Mouse (Mus musculus): ENCODE results near the gene Hist1h1a. TPM values are rescaled to one million over a fixed set of nuclear protein-coding genes. Genes with fewer than 3 reads are reported as not detected.

Hist1h1a gene
- not detected for polyA plus RNA-seq (2014; fragmentation: Illumina TruSeq; extraction: RNeasy Lipid Tissue Mini Kit (QIAGEN cat#74804); ENCODE audit: low replicate concordance)

GRCm38 (mm10) chr13:23763586-23764323 is at the start of gene Hist1h1a:
Gene Hist1h1a (plus strand): TSS chr13:23763666.

DNA sequence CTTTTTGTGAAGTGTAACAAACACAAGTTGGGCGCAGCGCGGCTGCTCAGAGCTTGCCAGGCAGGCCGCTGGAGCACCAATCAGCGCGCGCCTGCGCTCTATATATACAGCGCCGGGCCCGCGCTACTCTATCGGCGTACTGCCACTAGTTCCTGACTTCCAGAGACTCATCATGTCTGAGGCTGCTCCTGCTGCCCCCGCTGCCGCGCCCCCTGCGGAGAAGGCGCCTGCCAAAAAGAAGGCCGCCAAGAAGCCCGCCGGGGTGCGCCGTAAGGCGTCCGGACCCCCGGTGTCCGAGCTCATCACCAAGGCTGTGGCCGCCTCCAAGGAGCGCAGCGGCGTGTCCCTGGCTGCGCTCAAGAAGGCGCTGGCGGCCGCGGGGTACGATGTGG is 24.8 kb upstream of the Hist1h1a start, which contains the start of gene Hist1h1c:
Hist1h1c (plus strand) TSS at position 132 of the 392 bp plus-strand sequence.

DNA sequence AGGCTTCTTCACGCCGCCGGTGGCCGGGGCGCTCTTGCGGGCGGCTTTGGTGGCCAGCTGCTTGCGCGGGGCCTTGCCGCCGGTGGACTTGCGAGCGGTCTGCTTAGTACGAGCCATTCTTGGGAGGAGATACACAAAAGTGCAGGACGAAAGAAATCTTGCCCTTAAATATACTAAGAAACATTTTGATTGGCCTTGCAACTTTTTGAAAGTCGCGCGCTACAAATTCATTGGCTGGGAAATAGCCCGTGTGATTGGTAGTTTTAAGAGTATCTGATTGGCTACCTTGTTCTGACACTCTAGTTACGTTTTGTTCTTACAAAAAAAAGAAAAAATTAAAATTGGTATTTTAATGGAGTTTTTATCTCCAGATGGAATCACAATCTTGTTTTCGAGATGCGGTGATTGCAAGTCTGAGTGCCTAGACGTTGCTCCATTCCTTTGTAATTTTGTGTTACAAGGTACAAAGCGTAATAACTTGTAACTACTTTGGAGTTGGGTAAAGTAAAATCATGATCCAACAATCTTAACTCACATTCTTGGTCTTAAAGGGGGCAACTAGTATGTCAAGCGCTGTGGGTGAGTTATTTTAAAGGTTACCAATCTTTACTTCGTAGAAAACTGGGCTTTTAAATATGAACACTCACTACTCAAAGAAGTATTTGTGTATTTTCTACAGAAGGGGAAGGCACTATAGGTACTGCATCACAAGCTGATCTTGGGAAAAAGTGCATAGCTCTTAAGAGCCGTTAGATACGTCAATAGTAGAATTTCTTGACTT is 17.9 kb upstream of the Hist1h1a start, which contains the start of gene Hist1h3c:
Hist1h3c (minus strand) TSS at position 222 of the 781 bp plus-strand sequence.

GRCm38 (mm10) chr13:23746201-23747080 is 17.0 kb upstream of the Hist1h1a start, which contains the start of gene Hist1h2bb:
Gene Hist1h2bb (plus strand): TSS chr13:23746734.

DNA sequence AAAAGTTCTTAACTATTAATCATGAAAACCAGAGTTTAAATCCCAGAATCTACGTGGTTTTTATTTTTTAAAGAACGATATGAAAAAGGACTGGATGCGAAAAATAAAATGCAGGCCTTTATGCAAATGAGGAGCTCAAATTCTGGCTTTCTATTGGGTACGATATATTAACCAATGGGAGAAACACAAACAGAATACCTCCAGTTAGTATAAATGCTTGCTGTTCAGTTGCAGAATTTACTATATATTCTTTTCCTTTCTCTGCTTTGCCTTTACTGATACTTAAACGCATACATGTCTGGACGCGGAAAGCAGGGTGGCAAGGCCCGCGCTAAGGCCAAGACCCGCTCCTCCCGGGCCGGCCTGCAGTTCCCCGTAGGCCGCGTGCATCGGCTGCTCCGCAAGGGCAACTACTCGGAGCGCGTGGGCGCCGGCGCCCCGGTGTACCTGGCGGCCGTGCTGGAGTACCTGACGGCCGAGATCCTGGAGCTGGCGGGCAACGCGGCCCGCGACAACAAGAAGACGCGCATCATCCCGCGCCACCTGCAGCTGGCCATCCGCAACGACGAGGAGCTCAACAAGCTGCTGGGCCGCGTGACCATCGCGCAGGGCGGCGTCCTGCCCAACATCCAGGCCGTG is 12.5 kb upstream of the Hist1h1a start, which contains the start of gene Hist1h2ab:
Hist1h2ab (plus strand) TSS at position 288 of the 639 bp plus-strand sequence.

GRCm38 (mm10) chr13:23752067-23752741 is 11.3 kb upstream of the Hist1h1a start, which contains the start of gene Hist1h3b:
Gene Hist1h3b (plus strand): TSS chr13:23752267.

DNA sequence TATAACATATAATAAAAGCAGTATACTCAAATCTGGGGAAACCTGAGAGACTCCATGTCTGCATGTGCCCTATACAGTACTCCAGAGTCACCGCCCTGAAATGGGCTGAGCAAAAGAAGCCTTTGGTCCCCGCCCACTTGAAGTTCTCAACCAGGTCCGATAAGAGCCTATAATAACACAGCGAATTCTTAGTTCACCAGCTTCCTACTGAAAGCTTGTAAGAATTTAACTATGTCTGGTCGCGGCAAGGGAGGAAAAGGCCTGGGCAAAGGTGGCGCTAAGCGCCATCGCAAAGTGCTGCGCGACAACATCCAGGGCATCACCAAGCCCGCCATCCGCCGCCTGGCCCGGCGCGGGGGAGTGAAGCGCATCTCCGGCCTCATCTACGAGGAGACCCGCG is 6.7 kb upstream of the Hist1h1a start, which contains the start of gene Hist1h4b:
Hist1h4b (plus strand) TSS at position 224 of the 400 bp plus-strand sequence.

DNA sequence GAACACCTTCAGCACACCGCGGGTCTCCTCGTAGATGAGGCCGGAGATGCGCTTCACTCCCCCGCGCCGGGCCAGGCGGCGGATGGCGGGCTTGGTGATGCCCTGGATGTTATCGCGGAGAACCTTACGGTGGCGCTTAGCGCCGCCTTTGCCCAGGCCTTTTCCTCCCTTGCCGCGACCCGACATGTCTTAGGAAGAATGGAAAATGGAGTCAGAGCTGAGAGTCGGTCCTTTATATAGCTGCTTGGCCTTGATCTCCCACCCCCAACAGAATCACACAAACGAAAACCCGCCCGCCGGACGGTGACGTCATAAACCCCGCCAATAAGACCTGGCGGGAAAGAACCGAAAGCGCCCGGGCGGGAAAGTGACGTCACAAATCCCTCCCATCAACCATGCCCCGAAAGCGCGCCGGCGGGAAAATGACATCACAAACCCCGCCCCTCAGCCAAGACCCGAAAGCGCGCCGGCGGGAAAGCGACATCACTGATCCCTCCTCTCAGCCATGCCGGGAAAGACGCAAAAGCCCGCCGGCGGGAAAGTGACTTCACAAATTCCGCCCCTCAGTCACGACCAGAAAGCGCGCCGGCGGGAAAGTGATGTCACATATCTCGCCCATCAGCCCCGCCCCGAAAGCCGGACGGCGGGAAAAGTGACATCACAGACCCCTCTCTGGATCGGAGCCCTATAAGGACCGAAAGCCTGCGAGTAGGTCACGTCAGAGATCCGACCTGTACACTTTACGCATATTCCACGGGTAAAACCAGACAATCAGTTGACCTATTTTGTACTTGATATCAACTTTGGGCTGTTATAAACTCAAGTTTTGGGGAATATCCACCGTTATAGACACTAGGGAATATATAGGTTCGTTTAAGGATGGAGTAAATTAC is 2.2 kb upstream of the Hist1h1a start, which contains the start of gene Hist1h4a:
Hist1h4a (minus strand) TSS at position 259 of the 893 bp plus-strand sequence.

GRCm38 (mm10) chr13:23761871-23762821 is 1.3 kb upstream of the Hist1h1a start, which contains the start of gene Hist1h3a:
Gene Hist1h3a (minus strand): TSS chr13:23762386.

GRCm38 (mm10) chr13:23769613-23770012 is 6.1 kb downstream of the Hist1h1a start, which contains the start of gene Trim38:
Gene Trim38 (plus strand): TSS chr13:23769913.

GRCm38 (mm10) chr13:23806422-23807052 is 43.1 kb downstream of the Hist1h1a start, which contains the start of gene Slc17a2:
Gene Slc17a2 (plus strand): TSS chr13:23806993.

Other genes starting within 250 kb of the Hist1h1a start
- not detected for gene Hist1h4h, start 232.6 kb upstream of the Hist1h1a start, polyA plus RNA-seq (2014; fragmentation: Illumina TruSeq; extraction: RNeasy Lipid Tissue Mini Kit (QIAGEN cat#74804); ENCODE audit: low replicate concordance)
- gene Hist1h2af, start 229.8 kb upstream of the Hist1h1a start, polyA plus RNA-seq (2014; fragmentation: Illumina TruSeq; extraction: RNeasy Lipid Tissue Mini Kit (QIAGEN cat#74804); ENCODE audit: low replicate concordance), result not detected
- gene Hist1h3g, start 228.2 kb upstream of the Hist1h1a start, polyA plus RNA-seq (2014; fragmentation: Illumina TruSeq; extraction: RNeasy Lipid Tissue Mini Kit (QIAGEN cat#74804); ENCODE audit: low replicate concordance), result not detected
- gene Hist1h2bh, start 220.3 kb upstream of the Hist1h1a start, polyA plus RNA-seq (2014; fragmentation: Illumina TruSeq; extraction: RNeasy Lipid Tissue Mini Kit (QIAGEN cat#74804); ENCODE audit: low replicate concordance), result 0.59 TPM
- gene Hist1h3f, start 219.6 kb upstream of the Hist1h1a start, polyA plus RNA-seq (2014; fragmentation: Illumina TruSeq; extraction: RNeasy Lipid Tissue Mini Kit (QIAGEN cat#74804); ENCODE audit: low replicate concordance), result not detected
- gene Hist1h4f, start 212.0 kb upstream of the Hist1h1a start, polyA plus RNA-seq (2014; fragmentation: Illumina TruSeq; extraction: RNeasy Lipid Tissue Mini Kit (QIAGEN cat#74804); ENCODE audit: low replicate concordance), result not detected
- gene Hist1h1d, start 210.4 kb upstream of the Hist1h1a start, polyA plus RNA-seq (2014; fragmentation: Illumina TruSeq; extraction: RNeasy Lipid Tissue Mini Kit (QIAGEN cat#74804); ENCODE audit: low replicate concordance), result 0.52 TPM
- gene Hist1h3e, start 201.3 kb upstream of the Hist1h1a start, polyA plus RNA-seq (2014; fragmentation: Illumina TruSeq; extraction: RNeasy Lipid Tissue Mini Kit (QIAGEN cat#74804); ENCODE audit: low replicate concordance), result 0.56 TPM
- 0.97 TPM for gene Hist1h2ae, start 192.4 kb upstream of the Hist1h1a start, polyA plus RNA-seq (2014; fragmentation: Illumina TruSeq; extraction: RNeasy Lipid Tissue Mini Kit (QIAGEN cat#74804); ENCODE audit: low replicate concordance)
- gene Hist1h2bg, start 192.3 kb upstream of the Hist1h1a start, polyA plus RNA-seq (2014; fragmentation: Illumina TruSeq; extraction: RNeasy Lipid Tissue Mini Kit (QIAGEN cat#74804); ENCODE audit: low replicate concordance), result 0.85 TPM
- not detected for gene Hist1h2bf, start 189.5 kb upstream of the Hist1h1a start, polyA plus RNA-seq (2014; fragmentation: Illumina TruSeq; extraction: RNeasy Lipid Tissue Mini Kit (QIAGEN cat#74804); ENCODE audit: low replicate concordance)
- gene Hist1h2ad, start 189.3 kb upstream of the Hist1h1a start, polyA plus RNA-seq (2014; fragmentation: Illumina TruSeq; extraction: RNeasy Lipid Tissue Mini Kit (QIAGEN cat#74804); ENCODE audit: low replicate concordance), result not detected
- gene Hist1h3d, start 187.9 kb upstream of the Hist1h1a start, polyA plus RNA-seq (2014; fragmentation: Illumina TruSeq; extraction: RNeasy Lipid Tissue Mini Kit (QIAGEN cat#74804); ENCODE audit: low replicate concordance), result 1.4 TPM
- gene Hist1h4d, start 182.1 kb upstream of the Hist1h1a start, polyA plus RNA-seq (2014; fragmentation: Illumina TruSeq; extraction: RNeasy Lipid Tissue Mini Kit (QIAGEN cat#74804); ENCODE audit: low replicate concordance), result 0.67 TPM
- gene Hist1h2be, start 142.5 kb upstream of the Hist1h1a start, polyA plus RNA-seq (2014; fragmentation: Illumina TruSeq; extraction: RNeasy Lipid Tissue Mini Kit (QIAGEN cat#74804); ENCODE audit: low replicate concordance), result 2.2 TPM
- gene Hist1h1e, start 141.1 kb upstream of the Hist1h1a start, polyA plus RNA-seq (2014; fragmentation: Illumina TruSeq; extraction: RNeasy Lipid Tissue Mini Kit (QIAGEN cat#74804); ENCODE audit: low replicate concordance), result 0.30 TPM
- gene Hist1h2ac, start 79.7 kb upstream of the Hist1h1a start, polyA plus RNA-seq (2014; fragmentation: Illumina TruSeq; extraction: RNeasy Lipid Tissue Mini Kit (QIAGEN cat#74804); ENCODE audit: low replicate concordance), result 1.2 TPM
- 239 TPM for gene Hist1h2bc, start 79.5 kb upstream of the Hist1h1a start, polyA plus RNA-seq (2014; fragmentation: Illumina TruSeq; extraction: RNeasy Lipid Tissue Mini Kit (QIAGEN cat#74804); ENCODE audit: low replicate concordance)
- not detected for gene Hist1h1t, start 67.9 kb upstream of the Hist1h1a start, polyA plus RNA-seq (2014; fragmentation: Illumina TruSeq; extraction: RNeasy Lipid Tissue Mini Kit (QIAGEN cat#74804); ENCODE audit: low replicate concordance)
- gene Hist1h4c, start 65.2 kb upstream of the Hist1h1a start, polyA plus RNA-seq (2014; fragmentation: Illumina TruSeq; extraction: RNeasy Lipid Tissue Mini Kit (QIAGEN cat#74804); ENCODE audit: low replicate concordance), result 1.6 TPM
- gene Hfe, start 52.8 kb upstream of the Hist1h1a start, polyA plus RNA-seq (2014; fragmentation: Illumina TruSeq; extraction: RNeasy Lipid Tissue Mini Kit (QIAGEN cat#74804); ENCODE audit: low replicate concordance), result 13.5 TPM
- 15.6 TPM for gene Hist1h1c, start 24.9 kb upstream of the Hist1h1a start, polyA plus RNA-seq (2014; fragmentation: Illumina TruSeq; extraction: RNeasy Lipid Tissue Mini Kit (QIAGEN cat#74804); ENCODE audit: low replicate concordance)
- gene Hist1h3c, start 18.1 kb upstream of the Hist1h1a start, polyA plus RNA-seq (2014; fragmentation: Illumina TruSeq; extraction: RNeasy Lipid Tissue Mini Kit (QIAGEN cat#74804); ENCODE audit: low replicate concordance), result not detected
- gene Hist1h2bb, start 16.9 kb upstream of the Hist1h1a start, polyA plus RNA-seq (2014; fragmentation: Illumina TruSeq; extraction: RNeasy Lipid Tissue Mini Kit (QIAGEN cat#74804); ENCODE audit: low replicate concordance), result not detected
- not detected for gene Hist1h2ab, start 12.5 kb upstream of the Hist1h1a start, polyA plus RNA-seq (2014; fragmentation: Illumina TruSeq; extraction: RNeasy Lipid Tissue Mini Kit (QIAGEN cat#74804); ENCODE audit: low replicate concordance)
- not detected for gene Hist1h3b, start 11.4 kb upstream of the Hist1h1a start, polyA plus RNA-seq (2014; fragmentation: Illumina TruSeq; extraction: RNeasy Lipid Tissue Mini Kit (QIAGEN cat#74804); ENCODE audit: low replicate concordance)
- gene Hist1h4b, start 6.7 kb upstream of the Hist1h1a start, polyA plus RNA-seq (2014; fragmentation: Illumina TruSeq; extraction: RNeasy Lipid Tissue Mini Kit (QIAGEN cat#74804); ENCODE audit: low replicate concordance), result not detected
- gene Hist1h4a, start 2.4 kb upstream of the Hist1h1a start, polyA plus RNA-seq (2014; fragmentation: Illumina TruSeq; extraction: RNeasy Lipid Tissue Mini Kit (QIAGEN cat#74804); ENCODE audit: low replicate concordance), result not detected
- gene Hist1h3a, start 1.3 kb upstream of the Hist1h1a start, polyA plus RNA-seq (2014; fragmentation: Illumina TruSeq; extraction: RNeasy Lipid Tissue Mini Kit (QIAGEN cat#74804); ENCODE audit: low replicate concordance), result not detected
- gene Trim38, start 6.2 kb downstream of the Hist1h1a start, polyA plus RNA-seq (2014; fragmentation: Illumina TruSeq; extraction: RNeasy Lipid Tissue Mini Kit (QIAGEN cat#74804); ENCODE audit: low replicate concordance), result 67.0 TPM
- gene Slc17a2, start 43.3 kb downstream of the Hist1h1a start, polyA plus RNA-seq (2014; fragmentation: Illumina TruSeq; extraction: RNeasy Lipid Tissue Mini Kit (QIAGEN cat#74804); ENCODE audit: low replicate concordance), result 0.33 TPM
- gene Slc17a3, start 75.8 kb downstream of the Hist1h1a start, polyA plus RNA-seq (2014; fragmentation: Illumina TruSeq; extraction: RNeasy Lipid Tissue Mini Kit (QIAGEN cat#74804); ENCODE audit: low replicate concordance), result not detected
- gene Slc17a1, start 104.1 kb downstream of the Hist1h1a start, polyA plus RNA-seq (2014; fragmentation: Illumina TruSeq; extraction: RNeasy Lipid Tissue Mini Kit (QIAGEN cat#74804); ENCODE audit: low replicate concordance), result not detected
- gene Slc17a4, start 151.3 kb downstream of the Hist1h1a start, polyA plus RNA-seq (2014; fragmentation: Illumina TruSeq; extraction: RNeasy Lipid Tissue Mini Kit (QIAGEN cat#74804); ENCODE audit: low replicate concordance), result 149 TPM
- gene Hist1h2ba, start 170.5 kb downstream of the Hist1h1a start, polyA plus RNA-seq (2014; fragmentation: Illumina TruSeq; extraction: RNeasy Lipid Tissue Mini Kit (QIAGEN cat#74804); ENCODE audit: low replicate concordance), result not detected
- not detected for gene Hist1h2aa, start 170.8 kb downstream of the Hist1h1a start, polyA plus RNA-seq (2014; fragmentation: Illumina TruSeq; extraction: RNeasy Lipid Tissue Mini Kit (QIAGEN cat#74804); ENCODE audit: low replicate concordance)
- 4.6 TPM for gene Scgn, start 227.5 kb downstream of the Hist1h1a start, polyA plus RNA-seq (2014; fragmentation: Illumina TruSeq; extraction: RNeasy Lipid Tissue Mini Kit (QIAGEN cat#74804); ENCODE audit: low replicate concordance)